Mouse (Mus musculus) hindbrain, embryonic 14.5 days (tissue): ENCODE measurements around the gene Gm6588. TPM values are rescaled to one million over a fixed set of nuclear protein-coding genes. Genes with fewer than 3 reads are reported as not detected.

ENCODE experiments used
- ATAC-seq: fragments of 200-750 bp; cut with Nextera tagmentation; 2 replicates; pipeline ENCODE4 v1.8.0; 2017; ENCODE audit warnings: moderate number of reproducible peaks, mild to moderate bottlenecking, moderate TSS enrichment, moderate library complexity; ENCODE audit not compliant: low FRiP score
- DNase-seq: peaks from one replicate; pipeline ENCODE4 v3.0.0-alpha.2; 2015; ENCODE audit warnings: low spot score
- H3K27ac ChIP-seq: fragments of 300-500 bp; sonication (generic); 2 replicates; pipeline ENCODE4 v1.5.1; 2014; ENCODE audit warnings: mild to moderate bottlenecking, moderate library complexity
- H3K27me3 ChIP-seq: fragments of 300-500 bp; sonication (generic); 2 replicates; pipeline ENCODE4 v1.6.1; 2014; ENCODE audit warnings: mild to moderate bottlenecking, low read length, mixed read lengths; ENCODE audit not compliant: control insufficient read depth, insufficient read depth
- H3K36me3 ChIP-seq: fragments of 300-500 bp; sonication (generic); replicated peaks from 2 replicates; pipeline ENCODE4 v1.6.1; 2014; ENCODE audit not compliant: control insufficient read depth, insufficient read depth
- H3K4me1 ChIP-seq: fragments of 300-500 bp; sonication (generic); replicated peaks from 2 replicates; pipeline ENCODE4 v1.6.1; 2014; ENCODE audit warnings: antibody characterized with exemption, low read length, mixed read lengths; ENCODE audit not compliant: control insufficient read depth, insufficient read depth
- H3K4me2 ChIP-seq: fragments of 300-500 bp; sonication (generic); replicated peaks from 2 replicates; pipeline ENCODE4 v1.6.1; 2014; ENCODE audit warnings: mild to moderate bottlenecking, moderate library complexity
- H3K4me3 ChIP-seq: fragments of 300-500 bp; sonication (generic); replicated peaks from 2 replicates; pipeline ENCODE4 v1.5.1; 2014; ENCODE audit warnings: mild to moderate bottlenecking, low read length
- H3K9ac ChIP-seq: fragments of 300-500 bp; sonication (generic); 2 replicates; pipeline ENCODE4 v1.6.1; 2014
- H3K9me3 ChIP-seq: fragments of 300-500 bp; sonication (generic); 2 replicates; pipeline ENCODE4 v1.6.1; 2016; ENCODE audit warnings: low read length; ENCODE audit not compliant: control insufficient read depth
- WGBS: fragments of 180-500 bp; shearing (Covaris S2); extraction: QIAGEN DNeasy Blood & Tissue Kit; methylation state at CpG from one replicate; pipeline ENCODE4 v1.1.7; 2014; 5-methylcytosine and 5-hydroxymethylcytosine counted together
- polyA plus RNA-seq: library from polyadenylated mRNA; unstranded; fragments of >200 nt; fragmentation: Nextera tagmentation; extraction: Ambion mirVana; gene quantifications from 2 replicates; pipeline ENCODE4 v1.2.1, GENCODE M21; 2014

The Gm6588 gene
- polyA plus RNA-seq, 1 experiment from 2014 or later = 0.29 TPM

- ATAC-seq (peak; percentile 19; the same call in 1 of the 2 replicates), DNase-seq (peak; percentile 32)
- Histone ChIP-seq H3K27me3 (no peaks in the 10 kb centered on the region), H3K4me2 (no peak overlapping the region), H3K27ac (no peak overlapping the region), H3K36me3 (no peaks in the 10 kb centered on the region), H3K4me1 (peaks cover 34% of the 10 kb centered on the region), H3K9ac (0 out of 2 replicates have a peak overlapping the region, but pooled peaks have one; percentile 1), H3K9me3 (no peaks in the 10 kb centered on the region), H3K4me3 (no peak overlapping the region)
- 12% methylated on average over 13 of the region's 13 CpGs for WGBS
These were observed 35.9 kb downstream of the Gm6588 start for GRCm38 (mm10) chr5:112484924-112485715.

GRCm38 (mm10) chr5:112486415-112486814 is 37.2 kb downstream of the Gm6588 start:
- Histone ChIP-seq H3K36me3 (no peaks in the 10 kb centered on the region), H3K4me2 (no peak overlapping the region), H3K27ac (no peak overlapping the region), H3K4me3 (no peak overlapping the region), H3K9ac (no peak overlapping the region), H3K4me1 (peaks cover 30% of the 10 kb centered on the region), H3K27me3 (no peaks in the 10 kb centered on the region), H3K9me3 (no peaks in the 10 kb centered on the region)
- ATAC-seq (no peak), DNase-seq (no peak)
- 63% methylated on average over 5 of the region's 5 CpGs for WGBS

DNA sequence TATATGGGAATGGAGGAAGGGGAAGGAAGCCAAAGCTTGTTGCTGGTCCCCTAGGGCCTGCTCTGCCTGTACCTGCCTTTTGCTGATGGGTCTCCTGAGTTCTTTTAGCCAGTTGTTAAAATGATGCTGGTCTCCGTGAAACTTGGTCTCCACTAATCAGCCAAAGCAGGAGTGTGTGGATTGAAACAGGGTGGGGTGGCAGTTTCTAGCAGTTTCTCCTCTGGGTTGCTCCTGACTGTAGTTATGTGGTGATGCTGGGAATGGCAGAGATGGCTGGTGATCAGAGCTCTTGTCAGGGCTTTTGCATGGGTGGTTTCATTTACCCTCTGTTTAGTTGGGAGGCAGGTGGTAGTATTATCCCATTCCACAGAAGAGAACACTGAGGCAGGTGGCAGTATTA is 38.3 kb downstream of the Gm6588 start:
- 94% methylated on average over 1 of the region's 1 CpGs for WGBS

GRCm38 (mm10) chr5:112488101-112488776 is 39.0 kb downstream of the Gm6588 start:
- Histone ChIP-seq H3K27me3 (no peaks in the 10 kb centered on the region), H3K36me3 (no peaks in the 10 kb centered on the region), H3K9ac (no peak overlapping the region), H3K4me2 (no peak overlapping the region), H3K4me3 (no peak overlapping the region), H3K9me3 (no peaks in the 10 kb centered on the region), H3K4me1 (peaks cover 26% of the 10 kb centered on the region), H3K27ac (no peak overlapping the region)
- no peak for DNase-seq
- 45% methylated on average over 8 of the region's 8 CpGs for WGBS
- no peak for ATAC-seq

More for the DNA sequence above, 38.3 kb downstream of the Gm6588 start:
- Histone ChIP-seq H3K4me1 (peaks cover 24% of the 10 kb centered on the region), H3K4me3 (no peak overlapping the region), H3K9ac (no peak overlapping the region), H3K9me3 (no peaks in the 10 kb centered on the region), H3K4me2 (no peak overlapping the region), H3K36me3 (no peaks in the 10 kb centered on the region), H3K27me3 (no peaks in the 10 kb centered on the region), H3K27ac (no peak overlapping the region)
- DNase-seq (no peak), ATAC-seq (no peak)

- peaks cover 15% of the 10 kb centered on the region; the same call in 1 of the 2 replicates for H3K4me1 ChIP-seq
- no peaks in the 10 kb centered on the region for H3K36me3 ChIP-seq
- H3K4me2 ChIP-seq = no peak overlapping the region
- WGBS = 49% methylated on average over 11 of the region's 11 CpGs
- H3K27me3 ChIP-seq = no peaks in the 10 kb centered on the region
- H3K27ac ChIP-seq = no peak overlapping the region
- no peak overlapping the region for H3K9ac ChIP-seq
- no peak overlapping the region for H3K4me3 ChIP-seq
- no peaks in the 10 kb centered on the region for H3K9me3 ChIP-seq
- no peak for DNase-seq
- no peak for ATAC-seq
These were observed 42.3 kb downstream of the Gm6588 start for GRCm38 (mm10) chr5:112491489-112491888.

DNA sequence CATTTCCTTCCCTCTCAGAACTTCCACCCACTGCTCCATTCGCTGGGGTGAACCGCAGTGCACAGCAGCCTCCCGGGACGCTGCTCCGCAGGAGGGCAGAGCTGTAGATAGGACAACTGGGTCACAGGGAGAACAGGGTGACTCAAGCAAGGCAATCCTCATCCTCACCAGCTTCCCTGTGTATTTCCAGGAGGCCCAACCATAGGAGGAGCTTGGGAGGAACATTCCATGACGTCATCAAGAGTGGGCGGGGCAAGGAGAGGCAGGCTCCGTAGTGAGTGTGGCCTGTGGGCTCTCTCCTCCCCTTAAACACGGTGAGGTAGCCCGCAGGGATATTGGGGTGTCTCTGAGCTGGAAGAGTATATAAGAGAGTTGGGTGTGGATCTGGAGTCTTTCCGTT is 44.3 kb downstream of the Gm6588 start:
- Histone ChIP-seq H3K4me3 (no peak overlapping the region), H3K4me2 (no peak overlapping the region), H3K27ac (peak overlapping the region; percentile 46; the same call in 1 of the 2 replicates), H3K36me3 (no peaks in the 10 kb centered on the region), H3K9ac (no peak overlapping the region), H3K4me1 (peaks cover 15% of the 10 kb centered on the region; the same call in 1 of the 2 replicates), H3K27me3 (no peaks in the 10 kb centered on the region), H3K9me3 (no peaks in the 10 kb centered on the region)
- WGBS = 31% methylated on average over 11 of the region's 11 CpGs
- DNase-seq (peak; percentile 54), ATAC-seq (peak; percentile 62; the same call in 1 of the 2 replicates)

- DNase-seq = no peak
These were observed 47.6 kb downstream of the Gm6588 start for GRCm38 (mm10) chr5:112496753-112497369.

GRCm38 (mm10) chr5:112498921-112499917 is 50.0 kb downstream of the Gm6588 start:
- no peaks in the 10 kb centered on the region for H3K9me3 ChIP-seq
- no peak overlapping the region for H3K4me2 ChIP-seq
- peaks cover 22% of the 10 kb centered on the region for H3K4me1 ChIP-seq
- ATAC-seq (no peak), DNase-seq (no peak)
- H3K27me3 ChIP-seq = no peaks in the 10 kb centered on the region
- no peak overlapping the region for H3K4me3 ChIP-seq
- H3K27ac ChIP-seq = no peak overlapping the region
- 74% methylated on average over 13 of the region's 13 CpGs for WGBS
- no peaks in the 10 kb centered on the region for H3K36me3 ChIP-seq
- H3K9ac ChIP-seq = no peak overlapping the region

More at GRCm38 (mm10) chr5:112496753-112497369, 47.6 kb downstream of the Gm6588 start:
- Histone ChIP-seq H3K27ac (0 out of 2 replicates have a peak overlapping the region, but pooled peaks have one; percentile 36), H3K4me3 (no peak overlapping the region), H3K9ac (peak overlapping the region; percentile 34; the same call in 1 of the 2 replicates), H3K36me3 (no peaks in the 10 kb centered on the region), H3K4me2 (no peak overlapping the region), H3K27me3 (no peaks in the 10 kb centered on the region), H3K9me3 (no peaks in the 10 kb centered on the region), H3K4me1 (peaks cover 32% of the 10 kb centered on the region)
- ATAC-seq = no peak
- WGBS = 67% methylated on average over 7 of the region's 7 CpGs
